Mouse (Mus musculus) heart, postnatal 14 days (tissue): ENCODE data around the gene Tbc1d7. TPM values are rescaled to one million over a fixed set of nuclear protein-coding genes. Genes with fewer than 3 reads are reported as not detected.

ENCODE experiments used
- DNase-seq, 2 experiments: peaks; one replicate each; pipeline ENCODE4 v3.0.0; 2021 to 2022
- intact Hi-C: fragments of 180-260 bp; cut with DNase I; formaldehyde crosslinking; loops from one replicate; pipeline ENCODE4 v1.15.1; 2025
- total RNA-seq, 2 experiments: library from RNA; stranded (reverse); gene quantifications; 2 replicates each; pipeline ENCODE4 v1.2.3; 2021

Gene Tbc1d7
- total RNA-seq, 2 experiments from 2014 or later = 29.7 to 35.3 TPM

GRCm38 (mm10) chr13:43199282-43199681, 28.0 kb upstream of the Tbc1d7 start:
- intact Hi-C loops = loop anchor here (5.0 kb wide), 1 partner anchor 168 kb away; the partner anchor contains the start of gene Sirt5
- no peak for DNase-seq

GRCm38 (mm10) chr13:43197187-43197586, 25.9 kb upstream of the Tbc1d7 start:
- no peak for DNase-seq
- intact Hi-C loops = loop anchor here (5.0 kb wide), 1 partner anchor 170 kb away; the partner anchor contains the start of gene Sirt5

GRCm38 (mm10) chr13:43196000-43196399, 24.7 kb upstream of the Tbc1d7 start:
- DNase-seq = peak; percentile 41 to 66
- intact Hi-C loops = loop anchor here (5.0 kb wide), 1 partner anchor 171 kb away; the partner anchor contains the start of gene Sirt5

GRCm38 (mm10) chr13:43193932-43194331, 22.6 kb upstream of the Tbc1d7 start:
- intact Hi-C loops = no loop called here
- no peak for DNase-seq

DNA sequence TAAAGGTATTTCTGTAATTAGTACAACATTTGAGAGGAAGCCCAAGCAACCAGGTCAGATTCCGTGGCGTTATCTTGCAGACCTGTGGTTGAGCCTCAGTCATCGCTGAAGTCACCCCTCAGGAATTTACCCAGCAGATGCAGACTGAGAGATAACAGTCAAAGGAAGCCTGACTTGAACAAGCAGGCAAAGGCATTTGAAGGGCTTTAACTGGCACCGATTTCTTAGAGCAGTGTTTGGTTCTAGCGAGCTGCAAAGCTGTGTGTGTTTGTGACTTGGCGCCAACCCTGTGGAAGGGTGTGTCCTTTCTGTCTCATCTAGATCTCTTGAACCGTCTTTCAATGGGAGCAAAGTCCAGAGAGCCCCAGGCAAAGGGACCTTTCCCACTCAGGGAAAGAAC, 22.0 kb upstream of the Tbc1d7 start:
- intact Hi-C loops = no loop called here
- DNase-seq = no peak

DNA sequence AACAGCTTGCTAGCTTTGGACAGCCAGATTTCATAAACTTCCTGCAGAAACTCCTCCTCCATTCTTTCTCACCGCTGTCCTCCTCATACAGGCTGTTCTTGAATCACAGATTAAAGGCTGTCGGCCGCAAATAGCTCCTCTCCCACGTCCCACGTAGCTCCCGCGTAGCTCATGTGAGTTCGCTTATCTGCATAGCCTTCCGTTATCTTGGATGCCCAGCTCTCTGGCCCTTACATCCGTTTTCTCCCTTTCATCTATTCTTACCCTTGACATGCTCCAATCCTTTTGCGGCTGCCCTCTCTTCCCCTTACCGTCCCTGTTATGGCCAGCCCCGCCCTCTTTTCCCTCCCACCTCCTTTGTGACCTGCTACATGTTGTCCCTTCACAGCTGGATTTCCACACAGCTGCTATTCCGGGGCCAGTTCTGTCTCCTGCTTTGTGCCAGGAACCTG, 20.5 kb upstream of the Tbc1d7 start:
- intact Hi-C loops = no loop called here
- peak; percentile 56 to 58 for DNase-seq

- DNase-seq = no peak
- intact Hi-C loops = no loop called here
Observed at GRCm38 (mm10) chr13:43191290-43191689, 20.0 kb upstream of the Tbc1d7 start.

GRCm38 (mm10) chr13:43187736-43188135, 16.4 kb upstream of the Tbc1d7 start:
- DNase-seq = no peak

GRCm38 (mm10) chr13:43183248-43184055, 12.2 kb upstream of the Tbc1d7 start:
- no peak for DNase-seq
- intact Hi-C loops = loop anchor here (5.0 kb wide), 4 partner anchors 119 to 364 kb away; partner anchors contain the start of genes Gfod1 and Nol7

More at GRCm38 (mm10) chr13:43187736-43188135, 16.4 kb upstream of the Tbc1d7 start:
- intact Hi-C loops = no loop called here

GRCm38 (mm10) chr13:43182465-43183201, 11.3 kb upstream of the Tbc1d7 start:
- intact Hi-C loops = loop anchor here (5.0 kb wide), 4 partner anchors 120 to 365 kb away; partner anchors contain the start of genes Gfod1 and Nol7

GRCm38 (mm10) chr13:43181104-43181503, 9.8 kb upstream of the Tbc1d7 start:
- intact Hi-C loops = loop anchor here (5.0 kb wide), 4 partner anchors 121 to 366 kb away; partner anchors contain the start of genes Gfod1 and Nol7
- no peak for DNase-seq

More at GRCm38 (mm10) chr13:43182465-43183201, 11.3 kb upstream of the Tbc1d7 start:
- peak; percentile 87 to 92 for DNase-seq

GRCm38 (mm10) chr13:43177317-43177716, 6.0 kb upstream of the Tbc1d7 start:
- intact Hi-C loops = loop anchor here (5.0 kb wide), 1 partner anchor 560 kb away; no protein-coding TSS in a partner anchor
- DNase-seq = no peak

GRCm38 (mm10) chr13:43176676-43177075, 5.4 kb upstream of the Tbc1d7 start:
- intact Hi-C loops = loop anchor here (5.0 kb wide), 1 partner anchor 561 kb away; no protein-coding TSS in a partner anchor

DNA sequence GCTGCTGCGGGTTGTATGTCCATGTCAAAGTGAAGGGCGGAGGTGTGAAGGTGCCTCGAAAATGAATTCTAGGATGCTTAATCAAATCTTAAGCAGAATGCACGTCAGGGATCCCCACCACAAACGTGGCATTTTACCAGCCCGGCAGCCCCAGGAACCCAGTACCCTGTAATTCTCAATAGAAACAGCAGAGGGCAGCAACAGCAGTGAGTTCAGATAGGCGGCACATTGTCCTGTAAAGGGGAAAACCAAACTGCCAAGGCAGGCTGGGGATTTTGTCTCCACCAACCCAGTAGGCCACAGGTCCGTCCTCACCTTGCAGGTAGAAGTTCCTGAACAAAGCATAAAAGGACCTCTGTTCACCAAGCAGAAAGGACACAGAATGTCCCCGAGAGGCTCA, 2.0 kb upstream of the Tbc1d7 start:
- DNase-seq = peak; percentile 75 to 88
- intact Hi-C loops = no loop called here

More at GRCm38 (mm10) chr13:43176676-43177075, 5.4 kb upstream of the Tbc1d7 start:
- DNase-seq = no peak

DNA sequence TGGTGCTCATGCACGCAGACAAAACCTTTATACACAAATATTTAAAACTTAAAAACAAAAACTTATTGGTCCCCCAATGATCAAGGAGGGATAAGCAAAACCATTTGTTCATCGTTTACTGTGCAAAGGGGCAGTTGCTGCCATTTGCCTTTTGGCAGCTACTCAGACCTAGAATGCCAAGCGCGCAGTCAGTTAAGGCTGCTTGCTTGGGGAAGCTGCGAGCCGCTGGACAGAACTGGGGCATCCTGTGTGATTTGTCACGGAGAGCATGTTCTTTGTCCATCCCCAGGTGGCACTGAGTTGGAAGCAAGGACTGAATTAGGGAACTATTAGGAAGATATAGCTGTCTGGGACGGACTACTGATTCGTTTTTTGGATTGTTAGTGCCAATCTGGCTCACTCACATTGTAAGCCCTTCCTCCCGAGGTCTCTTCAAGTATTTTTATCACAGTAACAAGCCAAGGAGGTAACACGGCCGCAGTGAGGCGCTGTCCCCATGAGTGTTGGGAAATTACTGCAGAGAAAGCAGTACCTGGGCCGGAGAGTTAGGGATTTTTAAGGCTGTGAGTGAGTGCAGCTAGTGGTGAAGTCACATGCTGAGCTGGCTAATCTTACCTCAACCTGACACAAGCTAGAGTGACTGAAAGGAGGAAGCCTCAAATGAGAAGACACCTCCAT, 874 bp upstream of the Tbc1d7 start:
- intact Hi-C loops = no loop called here
- DNase-seq = no peak

DNA sequence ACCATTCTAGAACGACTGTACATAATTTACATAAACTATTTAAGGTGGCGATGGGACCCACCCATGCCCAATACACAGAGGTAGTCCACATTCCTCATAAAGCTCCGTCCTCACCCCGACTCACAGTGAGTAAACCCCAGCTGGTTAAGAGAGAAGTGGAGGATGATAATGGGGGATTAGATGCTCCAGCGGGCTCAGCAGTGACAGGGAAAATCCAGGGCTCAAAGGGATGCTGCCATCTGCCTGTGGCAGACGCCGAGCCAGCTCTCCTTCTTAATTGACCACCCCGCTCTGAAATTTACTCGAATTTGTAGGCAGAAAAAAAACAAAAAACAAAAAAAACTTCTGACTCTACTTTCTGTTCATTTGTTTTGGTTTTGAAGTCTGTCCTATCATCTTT, 3.6 kb downstream of the Tbc1d7 start:
- no peak for DNase-seq
- intact Hi-C loops = no loop called here

- intact Hi-C loops = no loop called here
- peak; percentile 42 to 59 for DNase-seq
Observed at GRCm38 (mm10) chr13:43159429-43159828, 11.9 kb downstream of the Tbc1d7 start.

- intact Hi-C loops = no loop called here
- DNase-seq = no peak
Observed at GRCm38 (mm10) chr13:43158281-43158680, 13.0 kb downstream of the Tbc1d7 start.

- intact Hi-C loops = no loop called here
- no peak for DNase-seq
Observed at GRCm38 (mm10) chr13:43157370-43157769, 13.9 kb downstream of the Tbc1d7 start.

DNA sequence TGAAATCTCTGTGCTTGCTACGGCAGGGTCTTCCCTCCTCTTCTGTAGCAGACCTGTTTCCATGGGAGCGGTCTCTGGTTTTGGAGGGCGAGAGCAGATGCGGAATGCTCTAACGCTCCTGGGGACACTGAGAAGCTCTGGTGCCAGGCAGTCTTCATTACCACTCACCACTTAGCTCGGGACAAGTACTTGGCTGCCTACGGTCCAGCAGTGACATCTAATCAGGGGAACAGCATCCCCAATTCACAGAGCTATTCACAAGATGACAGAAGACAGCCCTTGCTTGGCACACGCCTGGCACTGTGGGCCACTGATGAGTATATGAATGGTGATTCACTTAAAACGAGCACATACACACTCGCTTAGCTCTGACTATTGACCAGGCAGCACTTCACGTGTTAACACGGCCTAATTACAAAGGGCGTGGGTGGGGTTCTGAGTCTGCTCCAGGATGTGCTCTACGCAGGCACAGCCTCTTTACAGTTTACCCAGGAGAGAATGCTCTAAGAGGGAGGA, 19.2 kb downstream of the Tbc1d7 start:
- peak in 1 of 2 experiments; percentile 38 for DNase-seq
- intact Hi-C loops = no loop called here
